27 mouse cellular contexts compared by ENCODE assay signal in genomic region chr9:54153679-54154078, GRCm38 (mm10).
DNase-seq lines count a peak whose midpoint lies in the region; ATAC-seq and TF ChIP-seq lines count a peak whose summit lies in the region.
"Had no signal": no experiment of that assay in that cellular context is flagged by ENCODE, and none has a peak within 500 bp of the region (broad histone marks: within the 10 kb centered on the region; RNA-seq: fewer than 3 reads in every experiment).

No protein-coding gene starts in this region.

- no peak for TF ChIP-seq CTCF in midbrain, postnatal 0 days (IDR thresholded peaks at IDR 0.05)

- peaks cover 34% of the 10 kb centered on the region for H3K4me1 ChIP-seq in limb, embryonic 10.5 days
- H3K4me1 ChIP-seq in midbrain, postnatal 0 days (ENCODE audit: insufficient read depth, low read length), result no peaks in the 10 kb centered on the region
- H3K4me1 ChIP-seq: hindbrain, embryonic 15.5 days; liver, embryonic 12.5 days; megakaryocyte, embryonic 14.5 days had no signal

- peak overlapping the region; percentile 67 for H3K27ac ChIP-seq in limb, embryonic 10.5 days
- no peak overlapping the region for H3K27ac ChIP-seq in midbrain, postnatal 0 days (ENCODE audit: low read depth, low read length)
- H3K27ac ChIP-seq: hindbrain, embryonic 15.5 days; liver, embryonic 12.5 days had no signal

- no peaks in the 10 kb centered on the region for H3K9me3 ChIP-seq in limb, embryonic 10.5 days (replicated peaks)
- H3K9me3 ChIP-seq in midbrain, postnatal 0 days (ENCODE audit: low read length), result no peaks in the 10 kb centered on the region
- H3K9me3 ChIP-seq: hindbrain, embryonic 15.5 days; liver, embryonic 12.5 days had no signal

- DNase-seq in embryo, embryonic 10 days (ENCODE audit: low spot score), result peak; percentile 43
- DNase-seq in embryo, embryonic 9.5 days (ENCODE audit: extremely low spot score), result peak; percentile 8
- DNase-seq in limb, embryonic 10.5 days (ENCODE audit: low spot score), result peak; percentile 83
- DNase-seq in mesoderm, embryonic 11.5 days (ENCODE audit: low read depth, low spot score), result peak; percentile 57
- DNase-seq in left cerebral cortex, postnatal 10 days (ENCODE audit: extremely low spot score in 1 of 2, low spot score in 2 of 2), result no peak
- DNase-seq in midbrain, postnatal 0 days (ENCODE audit: low spot score), result no peak
- no peak for DNase-seq in heart, adult 8-10 months (ENCODE audit: low spot score)
- DNase-seq: adrenal gland, adult 8-10 months; cerebellum, adult 11-12 months; cerebellum, postnatal 10 days; forebrain, postnatal 0 days; gastrocnemius, postnatal 25 days; heart, postnatal 4 days; kidney, adult 9 months; kidney, postnatal 14 days; lung, adult 2 months; lung, postnatal 14 days; midbrain, embryonic 14.5 days; right cerebral cortex, adult 18-20 months; spleen, adult 18-20 months; thymus, postnatal 14 days had no signal

- no peak for ATAC-seq in midbrain, postnatal 0 days (ENCODE audit: low FRiP score)
- ATAC-seq: activated CD4-positive, CD25-positive, alpha-beta regulatory T cell, adult 4 months; forebrain, postnatal 0 days; intestine, embryonic 16.5 days; liver, embryonic 12.5 days had no signal

- WGBS in limb, embryonic 10.5 days, result 32% methylated on average over 5 of the region's 5 CpGs
- WGBS in midbrain, postnatal 0 days, result 83% methylated on average over 5 of the region's 5 CpGs

- H3K9ac ChIP-seq in midbrain, postnatal 0 days (replicated peaks; ENCODE audit: low read length, poor library complexity, severe bottlenecking), result no peak overlapping the region
- H3K9ac ChIP-seq: forebrain, postnatal 0 days; hindbrain, embryonic 15.5 days; liver, embryonic 12.5 days had no signal

- intact Hi-C loops in left cerebral cortex, postnatal 10 days (cut with DNase I), result no loop called here

- no peak overlapping the region for H3K4me3 ChIP-seq in limb, embryonic 10.5 days
- no peak overlapping the region for H3K4me3 ChIP-seq in midbrain, postnatal 0 days (ENCODE audit: low read depth, low read length)
- H3K4me3 ChIP-seq: hindbrain, embryonic 15.5 days; liver, embryonic 12.5 days; megakaryocyte, embryonic 14.5 days; myocyte had no signal

- no peaks in the 10 kb centered on the region for H3K27me3 ChIP-seq in limb, embryonic 10.5 days (ENCODE audit: low read depth, poor library complexity, severe bottlenecking)
- no peaks in the 10 kb centered on the region for H3K27me3 ChIP-seq in midbrain, postnatal 0 days (ENCODE audit: insufficient read depth, low read length)
- H3K27me3 ChIP-seq: hindbrain, embryonic 15.5 days; liver, embryonic 12.5 days; megakaryocyte, embryonic 14.5 days had no signal

- no peak overlapping the region for H3K4me2 ChIP-seq in midbrain, postnatal 0 days (ENCODE audit: low read depth, low read length, poor library complexity, severe bottlenecking)
- H3K4me2 ChIP-seq: hindbrain, embryonic 15.5 days; liver, embryonic 12.5 days had no signal

- H3K36me3 ChIP-seq in limb, embryonic 10.5 days, result no peaks in the 10 kb centered on the region
- H3K36me3 ChIP-seq in midbrain, postnatal 0 days (ENCODE audit: insufficient read depth, low read length), result no peaks in the 10 kb centered on the region
- H3K36me3 ChIP-seq: hindbrain, embryonic 15.5 days; liver, embryonic 12.5 days had no signal

Comparison
In these comparisons a context has a peak if more than half of its experiments do, and no peak if none do; other contexts are left out.
1. DNase-seq: peak in embryo, embryonic 10 days (single experiment), embryo, embryonic 9.5 days (single experiment), limb, embryonic 10.5 days (single experiment) and mesoderm, embryonic 11.5 days (single experiment); none in left cerebral cortex, postnatal 10 days (0 of 2), midbrain, postnatal 0 days (single experiment) and heart, adult 8-10 months (single experiment).